Mouse (Mus musculus) stomach, embryonic 14.5 days (tissue): Measurements from ENCODE around the gene Slc7a5. TPM values are rescaled to one million over a fixed set of nuclear protein-coding genes. Genes with fewer than 3 reads are reported as not detected.

Experiments used
- ATAC-seq: fragments of 200-750 bp; cut with Nextera tagmentation; 2 replicates; pipeline ENCODE4 v1.8.0; 2017; ENCODE audit warnings: low read depth, moderate TSS enrichment; ENCODE audit not compliant: insufficient number of reproducible peaks, insufficient read depth, low FRiP score
- H3K27ac ChIP-seq: fragments of 300-500 bp; sonication (generic); 2 replicates; pipeline ENCODE4 v1.5.1; 2014; ENCODE audit warnings: mild to moderate bottlenecking, low read length, moderate library complexity, mixed read lengths
- H3K27me3 ChIP-seq: fragments of 300-500 bp; sonication (generic); 2 replicates; pipeline ENCODE4 v1.6.1; 2014; ENCODE audit warnings: low read length, control low read depth, mixed read lengths; ENCODE audit not compliant: control insufficient read depth, insufficient read depth
- H3K36me3 ChIP-seq: fragments of 300-500 bp; sonication (generic); 2 replicates; pipeline ENCODE4 v1.6.1; 2014; ENCODE audit warnings: mild to moderate bottlenecking, control low read depth, low read length, moderate library complexity, mixed read lengths; ENCODE audit not compliant: control insufficient read depth, insufficient read depth
- H3K4me1 ChIP-seq: fragments of 300-500 bp; sonication (generic); 2 replicates; pipeline ENCODE4 v1.6.1; 2014; ENCODE audit warnings: low read length, control low read depth, mixed read lengths; ENCODE audit not compliant: control insufficient read depth, insufficient read depth
- H3K4me2 ChIP-seq: fragments of 300-500 bp; sonication (generic); replicated peaks from 2 replicates; pipeline ENCODE4 v1.6.1; 2014; ENCODE audit warnings: low read depth, low read length, control low read depth
- H3K4me3 ChIP-seq: fragments of 300-500 bp; sonication (generic); 2 replicates; pipeline ENCODE4 v1.5.1; 2014; ENCODE audit warnings: low read depth, low read length, control low read depth
- H3K9ac ChIP-seq: fragments of 300-500 bp; sonication (generic); replicated peaks from 2 replicates; pipeline ENCODE4 v1.6.1; 2014; ENCODE audit warnings: low read depth, mild to moderate bottlenecking, control low read depth, low read length, moderate library complexity, mixed read lengths
- H3K9me3 ChIP-seq: fragments of 300-500 bp; sonication (generic); 2 replicates; pipeline ENCODE4 v1.6.1; 2016; ENCODE audit warnings: low read depth, low read length, control low read depth; ENCODE audit not compliant: control insufficient read depth
- WGBS: fragments of 180-500 bp; shearing (Covaris S2); extraction: QIAGEN DNeasy Blood & Tissue Kit; methylation state at CpG from one replicate; pipeline ENCODE4 v1.1.7; 2014; 5-methylcytosine and 5-hydroxymethylcytosine counted together
- polyA plus RNA-seq: library from polyadenylated mRNA; unstranded; fragments of >200 nt; fragmentation: Nextera tagmentation; extraction: Ambion mirVana; gene quantifications from 2 replicates; pipeline ENCODE4 v1.2.1, GENCODE M21; 2014

Slc7a5 gene
- polyA plus RNA-seq, 1 experiment from 2014 or later: 17.1 TPM

- WGBS: 84% methylated on average over 7 of the region's 7 CpGs
- H3K4me1 ChIP-seq: peaks cover 8% of the 10 kb centered on the region; the same call in 1 of the 2 replicates
- no peaks in the 10 kb centered on the region for H3K36me3 ChIP-seq
- H3K4me2 ChIP-seq: no peak overlapping the region
- no peak for ATAC-seq
- H3K9me3 ChIP-seq: no peaks in the 10 kb centered on the region
- H3K4me3 ChIP-seq: no peak overlapping the region
- no peak overlapping the region for H3K27ac ChIP-seq
- H3K9ac ChIP-seq: no peak overlapping the region
- H3K27me3 ChIP-seq: no peaks in the 10 kb centered on the region
Measured at GRCm38 (mm10) chr8:121868896-121869295, 38.6 kb downstream of the Slc7a5 start.

GRCm38 (mm10) chr8:121868196-121868595 lies 39.3 kb downstream of the Slc7a5 start:
- Histone ChIP-seq H3K4me2 (no peak overlapping the region), H3K36me3 (no peaks in the 10 kb centered on the region), H3K9me3 (no peaks in the 10 kb centered on the region), H3K27ac (no peak overlapping the region), H3K27me3 (no peaks in the 10 kb centered on the region), H3K4me3 (no peak overlapping the region), H3K4me1 (peaks cover 8% of the 10 kb centered on the region; the same call in 1 of the 2 replicates), H3K9ac (no peak overlapping the region)
- WGBS: 88% methylated on average over 5 of the region's 5 CpGs
- ATAC-seq: no peak

GRCm38 (mm10) chr8:121865356-121865755 lies 42.1 kb downstream of the Slc7a5 start:
- 40% methylated on average over 8 of the region's 8 CpGs for WGBS
- no peak overlapping the region for H3K9ac ChIP-seq
- H3K27me3 ChIP-seq: no peaks in the 10 kb centered on the region
- ATAC-seq: no peak
- H3K36me3 ChIP-seq: no peaks in the 10 kb centered on the region
- no peaks in the 10 kb centered on the region for H3K4me1 ChIP-seq
- no peak overlapping the region for H3K4me2 ChIP-seq
- H3K9me3 ChIP-seq: no peaks in the 10 kb centered on the region
- no peak overlapping the region for H3K27ac ChIP-seq
- no peak overlapping the region for H3K4me3 ChIP-seq

- no peak for ATAC-seq
- no peaks in the 10 kb centered on the region for H3K9me3 ChIP-seq
- no peaks in the 10 kb centered on the region for H3K36me3 ChIP-seq
- no peak overlapping the region for H3K4me3 ChIP-seq
- 68% methylated on average over 12 of the region's 12 CpGs for WGBS
- H3K4me2 ChIP-seq: no peak overlapping the region
- no peaks in the 10 kb centered on the region for H3K4me1 ChIP-seq
- H3K27me3 ChIP-seq: no peaks in the 10 kb centered on the region
- no peak overlapping the region for H3K27ac ChIP-seq
- H3K9ac ChIP-seq: no peak overlapping the region
Measured at GRCm38 (mm10) chr8:121861806-121862548, 45.5 kb downstream of the Slc7a5 start.

GRCm38 (mm10) chr8:121861276-121861675 lies 46.2 kb downstream of the Slc7a5 start:
- H3K4me1 ChIP-seq: no peaks in the 10 kb centered on the region
- H3K4me2 ChIP-seq: no peak overlapping the region
- H3K27ac ChIP-seq: no peak overlapping the region
- no peak overlapping the region for H3K9ac ChIP-seq
- ATAC-seq: no peak
- no peaks in the 10 kb centered on the region for H3K27me3 ChIP-seq
- H3K9me3 ChIP-seq: no peaks in the 10 kb centered on the region
- 52% methylated on average over 6 of the region's 6 CpGs for WGBS
- no peak overlapping the region for H3K4me3 ChIP-seq
- H3K36me3 ChIP-seq: no peaks in the 10 kb centered on the region

- Histone ChIP-seq H3K27me3 (no peaks in the 10 kb centered on the region), H3K9me3 (no peaks in the 10 kb centered on the region), H3K27ac (no peak overlapping the region), H3K4me1 (no peaks in the 10 kb centered on the region), H3K9ac (no peak overlapping the region), H3K4me3 (no peak overlapping the region), H3K4me2 (no peak overlapping the region), H3K36me3 (no peaks in the 10 kb centered on the region)
- 54% methylated on average over 2 of the region's 2 CpGs for WGBS
- no peak for ATAC-seq
Measured at GRCm38 (mm10) chr8:121857747-121858146, 49.7 kb downstream of the Slc7a5 start.

GRCm38 (mm10) chr8:121857331-121857730 lies 50.2 kb downstream of the Slc7a5 start:
- Histone ChIP-seq H3K36me3 (no peaks in the 10 kb centered on the region), H3K27ac (no peak overlapping the region), H3K4me3 (no peak overlapping the region), H3K4me1 (no peaks in the 10 kb centered on the region), H3K9ac (no peak overlapping the region), H3K4me2 (no peak overlapping the region), H3K27me3 (no peaks in the 10 kb centered on the region), H3K9me3 (no peaks in the 10 kb centered on the region)
- ATAC-seq: no peak
- 72% methylated on average over 9 of the region's 9 CpGs for WGBS

GRCm38 (mm10) chr8:121856071-121856746 lies 51.3 kb downstream of the Slc7a5 start:
- Histone ChIP-seq H3K4me3 (no peak overlapping the region), H3K27me3 (no peaks in the 10 kb centered on the region), H3K9ac (no peak overlapping the region), H3K9me3 (no peaks in the 10 kb centered on the region), H3K4me2 (no peak overlapping the region), H3K4me1 (no peaks in the 10 kb centered on the region), H3K27ac (no peak overlapping the region), H3K36me3 (no peaks in the 10 kb centered on the region)
- WGBS: 71% methylated on average over 14 of the region's 14 CpGs
- ATAC-seq: no peak
